Mouse (Mus musculus) heart, postnatal 0 days (tissue): ENCODE data around the gene Frem1. TPM values are rescaled to one million over a fixed set of nuclear protein-coding genes. Genes with fewer than 3 reads are reported as not detected.

ENCODE experiments used
- ATAC-seq: fragments of 200-750 bp; cut with Nextera tagmentation; 2 replicates; pipeline ENCODE4 v1.8.0; 2017; ENCODE audit warnings: low read depth, moderate number of reproducible peaks, moderate library complexity; ENCODE audit not compliant: insufficient read depth
- DNase-seq: peaks from one replicate; pipeline ENCODE4 v3.0.0-alpha.2; 2016; ENCODE audit warnings: low spot score
- H3K27ac ChIP-seq: fragments of 300-500 bp; sonication (generic); 2 replicates; pipeline ENCODE4 v1.5.1; 2014; ENCODE audit warnings: low read depth, mild to moderate bottlenecking
- H3K27me3 ChIP-seq: fragments of 300-500 bp; sonication (generic); 2 replicates; pipeline ENCODE4 v1.6.1; 2014; ENCODE audit warnings: low read length, mixed read lengths; ENCODE audit not compliant: control insufficient read depth, insufficient read depth
- H3K36me3 ChIP-seq: fragments of 300-500 bp; sonication (generic); replicated peaks from 2 replicates; pipeline ENCODE4 v1.6.1; 2014; ENCODE audit warnings: low read length, mixed read lengths; ENCODE audit not compliant: control insufficient read depth, insufficient read depth
- H3K4me1 ChIP-seq: fragments of 300-500 bp; sonication (generic); 2 replicates; pipeline ENCODE4 v1.6.1; 2014; ENCODE audit warnings: antibody characterized with exemption; ENCODE audit not compliant: control insufficient read depth, insufficient read depth
- H3K4me2 ChIP-seq: fragments of 300-500 bp; sonication (generic); 2 replicates; pipeline ENCODE4 v1.6.1; 2014; ENCODE audit warnings: low read depth, mild to moderate bottlenecking, low read length, moderate library complexity
- H3K4me3 ChIP-seq: fragments of 300-500 bp; sonication (generic); 2 replicates; pipeline ENCODE4 v1.5.1; 2014; ENCODE audit warnings: low read depth, low read length
- H3K9ac ChIP-seq: fragments of 300-500 bp; sonication (generic); replicated peaks from 2 replicates; pipeline ENCODE4 v1.6.1; 2014; ENCODE audit warnings: low read depth, low read length, mixed read lengths
- H3K9me3 ChIP-seq: fragments of 300-500 bp; sonication (generic); replicated peaks from 2 replicates; pipeline ENCODE4 v1.6.1; 2016; ENCODE audit warnings: low read length; ENCODE audit not compliant: control insufficient read depth
- CTCF ChIP-seq: IDR thresholded peaks from 2 replicates; pipeline ENCODE4 v1.5.1; 2016; ENCODE audit warnings: antibody characterized with exemption, control low read depth, low read depth
- EP300 ChIP-seq: IDR thresholded peaks from 2 replicates; pipeline ENCODE4 v1.6.1; 2016; ENCODE audit warnings: antibody characterized with exemption, low read depth
- WGBS: fragments of 180-500 bp; shearing (Covaris S2); extraction: QIAGEN DNeasy Blood & Tissue Kit; methylation state at CpG from one replicate; pipeline ENCODE4 v1.1.7; 2014; 5-methylcytosine and 5-hydroxymethylcytosine counted together
- polyA plus RNA-seq: library from polyadenylated mRNA; unstranded; fragments of >200 nt; fragmentation: Nextera tagmentation; extraction: Ambion mirVana; gene quantifications from 2 replicates; pipeline ENCODE4 v1.2.1, GENCODE M21; 2015
- total RNA-seq: library from RNA; depleted of rRNA; stranded (reverse); fragments of >200 nt; gene quantifications from 2 replicates; pipeline ENCODE4 v1.2.3, GENCODE M21; 2014; ENCODE audit warnings: low replicate concordance

Frem1 gene
- total and polyA plus RNA-seq, 2 experiments from 2014 or later, result 1.1 to 10.3 TPM

- Histone ChIP-seq H3K4me1 (no peaks in the 10 kb centered on the region), H3K36me3 (no peaks in the 10 kb centered on the region), H3K9ac (no peak overlapping the region), H3K4me2 (no peak overlapping the region), H3K27me3 (no peaks in the 10 kb centered on the region), H3K27ac (no peak overlapping the region), H3K4me3 (no peak overlapping the region), H3K9me3 (no peaks in the 10 kb centered on the region)
- 76% methylated on average over 5 of the region's 5 CpGs for WGBS
- ATAC-seq (no peak), DNase-seq (no peak)
- TF ChIP-seq CTCF (no peak), EP300 (no peak)
Observed at GRCm38 (mm10) chr4:82892247-82892646, 159.9 kb downstream of the Frem1 start.

- no peak for ATAC-seq
- H3K27me3 ChIP-seq, result no peaks in the 10 kb centered on the region
- no peaks in the 10 kb centered on the region for H3K36me3 ChIP-seq
- DNase-seq, result no peak
- H3K4me1 ChIP-seq, result no peaks in the 10 kb centered on the region
- WGBS, result 78% methylated on average over 2 of the region's 2 CpGs
- H3K9me3 ChIP-seq, result no peaks in the 10 kb centered on the region
- H3K27ac ChIP-seq, result no peak overlapping the region
- H3K4me3 ChIP-seq, result no peak overlapping the region
- TF ChIP-seq EP300, result no peak
- TF ChIP-seq CTCF, result no peak
- H3K4me2 ChIP-seq, result no peak overlapping the region
- H3K9ac ChIP-seq, result no peak overlapping the region
Observed at GRCm38 (mm10) chr4:82891566-82891965, 160.6 kb downstream of the Frem1 start.

- WGBS, result 61% methylated on average over 7 of the region's 7 CpGs
- H3K9me3 ChIP-seq, result no peaks in the 10 kb centered on the region
- no peak overlapping the region; the same call in 1 of the 2 replicates for H3K27ac ChIP-seq
- H3K4me3 ChIP-seq, result no peak overlapping the region
- ATAC-seq, result no peak
- H3K4me1 ChIP-seq, result no peaks in the 10 kb centered on the region
- no peak overlapping the region for H3K4me2 ChIP-seq
- H3K36me3 ChIP-seq, result no peaks in the 10 kb centered on the region
- TF ChIP-seq CTCF (no peak), EP300 (no peak)
- DNase-seq, result peak; percentile 11
- H3K9ac ChIP-seq, result no peak overlapping the region
- no peaks in the 10 kb centered on the region for H3K27me3 ChIP-seq
Observed at GRCm38 (mm10) chr4:82891049-82891448, 161.1 kb downstream of the Frem1 start.

GRCm38 (mm10) chr4:82890585-82890984 lies 161.6 kb downstream of the Frem1 start:
- no peak for ATAC-seq
- TF ChIP-seq CTCF, result no peak
- no peak for TF ChIP-seq EP300
- no peak overlapping the region for H3K4me2 ChIP-seq

GRCm38 (mm10) chr4:82886148-82886547 lies 166.0 kb downstream of the Frem1 start:
- no peak overlapping the region for H3K9ac ChIP-seq
- DNase-seq, result no peak
- 64% methylated on average over 2 of the region's 2 CpGs for WGBS
- H3K4me2 ChIP-seq, result no peak overlapping the region
- H3K4me1 ChIP-seq, result no peaks in the 10 kb centered on the region
- no peak overlapping the region for H3K4me3 ChIP-seq
- no peaks in the 10 kb centered on the region for H3K9me3 ChIP-seq
- no peak for ATAC-seq
- no peaks in the 10 kb centered on the region for H3K36me3 ChIP-seq
- no peak overlapping the region for H3K27ac ChIP-seq
- TF ChIP-seq EP300, result no peak
- TF ChIP-seq CTCF, result no peak
- no peaks in the 10 kb centered on the region for H3K27me3 ChIP-seq

More at GRCm38 (mm10) chr4:82890585-82890984, 161.6 kb downstream of the Frem1 start:
- Histone ChIP-seq H3K4me3 (no peak overlapping the region), H3K27ac (no peak overlapping the region; the same call in 1 of the 2 replicates), H3K9ac (no peak overlapping the region), H3K4me1 (no peaks in the 10 kb centered on the region), H3K9me3 (no peaks in the 10 kb centered on the region), H3K36me3 (no peaks in the 10 kb centered on the region), H3K27me3 (no peaks in the 10 kb centered on the region)
- 73% methylated on average over 4 of the region's 4 CpGs for WGBS
- DNase-seq, result no peak

GRCm38 (mm10) chr4:82885535-82885913 lies 166.6 kb downstream of the Frem1 start:
- no peak for ATAC-seq
- Histone ChIP-seq H3K4me1 (no peaks in the 10 kb centered on the region), H3K9me3 (no peaks in the 10 kb centered on the region), H3K9ac (no peak overlapping the region), H3K27ac (no peak overlapping the region), H3K4me3 (no peak overlapping the region), H3K27me3 (no peaks in the 10 kb centered on the region), H3K4me2 (no peak overlapping the region), H3K36me3 (no peaks in the 10 kb centered on the region)
- TF ChIP-seq EP300 (no peak), CTCF (no peak)
- DNase-seq, result no peak
- 55% methylated on average over 1 of the region's 1 CpGs for WGBS
